Mouse (Mus musculus) ES-E14 (cell line): ENCODE data around the gene Ptpn7. TPM values are rescaled to one million over a fixed set of nuclear protein-coding genes. Genes with fewer than 3 reads are reported as not detected.
A peak's percentile ranks its signal among the peaks of the same experiment; 100 is the strongest.

Source experiments
- DNase-seq: peaks from one replicate; pipeline ENCODE4 v3.0.0-alpha.2; 2013; ENCODE audit warnings: low read depth, low spot score
- H3K27ac ChIP-seq: 2 replicates; pipeline ENCODE4 v1.5.1; 2012; ENCODE audit warnings: low read depth, mild to moderate bottlenecking, low read length, moderate library complexity, mixed read lengths; ENCODE audit not compliant: poor library complexity, insufficient read depth, severe bottlenecking
- H3K36me3 ChIP-seq: 2 replicates; pipeline ENCODE4 v1.6.1; 2012; ENCODE audit warnings: mild to moderate bottlenecking, low read length, moderate library complexity, mixed read lengths; ENCODE audit not compliant: control insufficient read depth, poor library complexity, insufficient read depth, severe bottlenecking
- H3K4me1 ChIP-seq, 2 experiments: fragments of 150-350 bp in 1 of 2; sonication (generic) in 1 of 2; 2 replicates each; pipeline ENCODE4 v1.6.1; 2012; ENCODE audit warnings: low read length in 2 of 2, mild to moderate bottlenecking in 1 of 2, mixed read lengths in 1 of 2; ENCODE audit not compliant: control insufficient read depth in 2 of 2, insufficient read depth in 2 of 2, poor library complexity in 1 of 2
- H3K4me3 ChIP-seq, 2 experiments: fragments of 150-350 bp in 1 of 2; sonication (generic) in 1 of 2; 2 replicates each; pipeline ENCODE4 v1.5.1; 2012; ENCODE audit warnings: low read length in 2 of 2, low read depth in 1 of 2, mild to moderate bottlenecking in 1 of 2, mixed read lengths in 1 of 2; ENCODE audit not compliant: insufficient read depth in 1 of 2, poor library complexity in 1 of 2, severe bottlenecking in 1 of 2
- H3K9ac ChIP-seq: 2 replicates; pipeline ENCODE4 v1.6.1; 2012; ENCODE audit warnings: low read depth, mild to moderate bottlenecking, low read length, mixed read lengths; ENCODE audit not compliant: poor library complexity, insufficient read depth, severe bottlenecking
- H3K9me3 ChIP-seq: fragments of 150-350 bp; sonication (generic); 2 replicates; pipeline ENCODE4 v1.6.1; 2012; ENCODE audit warnings: low read depth, mild to moderate bottlenecking, low read length; ENCODE audit not compliant: control insufficient read depth, insufficient read depth
- CHD2 ChIP-seq: IDR thresholded peaks from 2 replicates; pipeline ENCODE4 v1.6.1; 2014; ENCODE audit warnings: mild to moderate bottlenecking, low read depth, low read length, inconsistent platforms
- HCFC1 ChIP-seq: IDR thresholded peaks from 2 replicates; pipeline ENCODE4 v1.6.1; 2012; ENCODE audit warnings: low read length, inconsistent platforms, borderline replicate concordance; ENCODE audit not compliant: insufficient read depth
- MAFK ChIP-seq: IDR thresholded peaks from 2 replicates; pipeline ENCODE4 v1.6.1; 2014; ENCODE audit warnings: mild to moderate bottlenecking, low read depth, low read length, inconsistent platforms; ENCODE audit not compliant: insufficient read depth
- ZC3H11A ChIP-seq: IDR thresholded peaks from 2 replicates; pipeline ENCODE4 v1.6.1; 2012; ENCODE audit warnings: low read depth, mild to moderate bottlenecking, inconsistent platforms, low read length, borderline replicate concordance
- ZNF384 ChIP-seq: IDR thresholded peaks from 2 replicates; pipeline ENCODE4 v1.6.1; 2012; ENCODE audit warnings: low read depth, low read length, inconsistent platforms
- in situ Hi-C, 2 experiments: fragments of 600-800 bp; cut with MboI; formaldehyde crosslinking; loops; one replicate each; pipeline ENCODE4 v1.15.1; 2025; ENCODE audit warnings: low sequenced_read_pairs in 2 of 2, inconsistent platforms in 1 of 2; ENCODE audit not compliant: unreplicated experiment in 2 of 2
- total RNA-seq: library from RNA; depleted of rRNA; stranded (reverse); fragments of 300-350 nt; gene quantifications from 2 replicates; pipeline ENCODE4 v1.2.3, GENCODE M21; 2012

Ptpn7 gene
- total RNA-seq, 1 experiment = 1.1 TPM

GRCm38 (mm10) chr1:135096312-135096711 lies 36.2 kb upstream of the Ptpn7 start:
- Histone ChIP-seq H3K4me3 (no peak overlapping the region), H3K36me3 (no peaks in the 10 kb centered on the region), H3K27ac (no peak overlapping the region), H3K4me1 (peaks cover 0 to 2% of the 10 kb centered on the region in 2 experiments; a peak in 1 of 4 replicates), H3K9me3 (no peaks in the 10 kb centered on the region), H3K9ac (no peak overlapping the region)
- DNase-seq = no peak
- TF ChIP-seq HCFC1 (no peak), ZC3H11A (no peak), MAFK (no peak), ZNF384 (no peak), CHD2 (no peak)
- in situ Hi-C loops = no loop called here

DNA sequence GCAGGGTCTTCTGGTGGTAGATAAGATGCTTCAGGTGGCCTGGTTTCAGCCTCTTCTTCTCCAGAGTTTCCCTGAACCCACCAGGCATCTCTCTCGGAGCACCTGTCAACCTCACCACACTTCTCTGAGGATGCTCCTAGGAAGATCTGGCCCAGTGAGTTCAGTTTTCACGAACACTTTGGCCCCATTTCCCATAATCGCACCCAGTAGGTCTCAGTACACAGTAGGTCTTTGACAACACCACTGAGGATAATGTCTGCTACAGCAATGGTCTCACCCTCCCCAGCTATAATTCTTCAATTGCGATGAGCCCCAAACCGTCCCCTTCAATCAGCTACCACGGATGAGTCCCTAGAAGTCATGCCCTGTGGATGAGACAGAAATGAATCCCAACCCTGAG lies 35.1 kb upstream of the Ptpn7 start:
- Histone ChIP-seq H3K27ac (no peak overlapping the region), H3K4me1 (peaks cover 0 to 2% of the 10 kb centered on the region in 2 experiments; a peak in 1 of 4 replicates), H3K9ac (no peak overlapping the region), H3K36me3 (no peaks in the 10 kb centered on the region), H3K9me3 (no peaks in the 10 kb centered on the region), H3K4me3 (no peak overlapping the region)
- DNase-seq = no peak
- in situ Hi-C loops = no loop called here
- TF ChIP-seq ZC3H11A = no peak
- no peak for TF ChIP-seq ZNF384
- no peak for TF ChIP-seq CHD2
- TF ChIP-seq HCFC1 = no peak
- TF ChIP-seq MAFK = no peak

GRCm38 (mm10) chr1:135098441-135098840 lies 34.1 kb upstream of the Ptpn7 start:
- TF ChIP-seq CHD2 (no peak), MAFK (no peak), ZC3H11A (no peak), ZNF384 (no peak), HCFC1 (no peak)
- H3K9ac ChIP-seq = no peak overlapping the region
- DNase-seq = no peak
- H3K4me1 ChIP-seq = peaks cover 0 to 2% of the 10 kb centered on the region in 2 experiments; a peak in 1 of 4 replicates
- no peak overlapping the region for H3K4me3 ChIP-seq
- in situ Hi-C loops = no loop called here
- no peak overlapping the region for H3K27ac ChIP-seq
- H3K9me3 ChIP-seq = no peaks in the 10 kb centered on the region
- H3K36me3 ChIP-seq = no peaks in the 10 kb centered on the region

- in situ Hi-C loops = loop anchor here in 1 of 2 experiments (10.0 kb wide), 1 partner anchor 106 kb away; no protein-coding TSS in a partner anchor
- H3K36me3 ChIP-seq = no peaks in the 10 kb centered on the region
- no peaks in the 10 kb centered on the region for H3K9me3 ChIP-seq
- TF ChIP-seq ZC3H11A (no peak), HCFC1 (no peak)
- H3K9ac ChIP-seq = no peak overlapping the region
- H3K4me1 ChIP-seq = peaks cover 0 to 2% of the 10 kb centered on the region in 2 experiments; a peak in 1 of 4 replicates
- H3K4me3 ChIP-seq = no peak overlapping the region
- no peak for DNase-seq
- no peak overlapping the region for H3K27ac ChIP-seq
Measured at GRCm38 (mm10) chr1:135100400-135100799, 32.1 kb upstream of the Ptpn7 start.

GRCm38 (mm10) chr1:135105124-135105523 lies 27.4 kb upstream of the Ptpn7 start, which contains the start of gene Lgr6:
Gene Lgr6, minus strand, starts transcription at chr1:135105276.
- no peak for DNase-seq
- Histone ChIP-seq H3K4me1 (peaks cover 3 to 7% of the 10 kb centered on the region in 2 experiments; a peak in 2 of 4 replicates), H3K9me3 (no peaks in the 10 kb centered on the region), H3K9ac (peak within 1 kb of the TSS; percentile 55), H3K4me3 (peak within 1 kb of the TSS; percentile 64 to 77), H3K27ac (no peak within 1 kb of the TSS), H3K36me3 (no peaks in the 10 kb centered on the region)
- in situ Hi-C loops = loop anchor here in 1 of 2 experiments (10.0 kb wide), 1 partner anchor 110 kb away; no protein-coding TSS in a partner anchor
- TF ChIP-seq MAFK (no peak), ZNF384 (no peak), ZC3H11A (no peak), HCFC1 (no peak), CHD2 (no peak)
